8 mouse cellular contexts compared by ENCODE assay signal in the genomic region with DNA sequence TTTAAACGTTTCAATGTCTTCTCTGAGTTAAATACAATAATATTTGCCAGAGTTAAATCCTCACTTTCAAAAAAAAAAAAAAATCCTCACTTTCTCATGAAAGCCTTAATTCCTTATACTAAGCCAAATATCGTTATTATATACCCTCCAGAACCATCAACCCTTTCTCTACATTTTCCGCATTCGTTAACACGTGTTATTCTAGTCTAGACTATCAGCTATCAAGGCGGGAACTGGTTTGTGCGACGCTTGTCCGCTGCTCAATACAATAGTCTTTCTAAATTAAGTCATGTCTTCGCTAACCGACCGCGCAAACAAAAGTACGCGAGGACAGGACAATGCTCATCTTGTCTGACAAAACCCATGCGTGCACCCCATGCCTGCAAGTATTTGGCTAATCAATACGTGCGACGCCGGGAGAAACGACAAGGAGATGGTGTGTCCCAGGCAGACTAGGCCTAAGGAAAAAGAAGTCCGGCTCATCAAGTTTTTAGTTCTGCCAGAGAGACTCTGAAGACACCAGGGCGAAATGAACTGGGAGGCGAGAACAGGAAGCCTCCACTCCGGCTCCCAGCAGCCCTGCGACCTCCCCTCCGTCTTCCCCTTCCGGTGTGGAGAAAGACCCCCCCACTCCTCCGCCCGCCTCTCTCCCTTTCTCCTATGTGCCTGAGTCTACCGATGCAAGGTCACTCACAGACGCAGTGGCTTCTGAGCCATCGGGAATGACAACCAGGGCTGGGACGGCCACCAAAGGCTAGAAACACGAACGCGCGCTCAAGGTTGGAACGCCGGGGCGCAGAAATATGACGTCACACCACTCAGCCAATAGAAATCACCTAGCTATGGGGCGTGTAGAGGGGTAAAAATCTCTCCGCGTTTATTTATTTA. TPM values are rescaled to one million over a fixed set of nuclear protein-coding genes. Genes with fewer than 3 reads are reported as not detected.
DNase-seq lines count a peak whose midpoint lies in the region; ATAC-seq lines count a peak whose summit lies in the region.

A gene (minus strand): TSS at position 805 of the 888 bp plus-strand sequence.

- H3K9me3 ChIP-seq in hindbrain, embryonic 14.5 days (ENCODE audit: control insufficient read depth, low read length) = no peaks in the 10 kb centered on the region

- peak within 1 kb of the TSS; percentile 81 for H3K9ac ChIP-seq in hindbrain, embryonic 14.5 days

- peak within 1 kb of the TSS; percentile 56 for H3K4me3 ChIP-seq in hindbrain, embryonic 14.5 days (replicated peaks; ENCODE audit: low read length)

- H3K36me3 ChIP-seq in hindbrain, embryonic 14.5 days (replicated peaks; ENCODE audit: control insufficient read depth, insufficient read depth) = peaks cover 46% of the 10 kb centered on the region

- H3K27ac ChIP-seq in hindbrain, embryonic 14.5 days = peak within 1 kb of the TSS; percentile 97

- H3K4me1 ChIP-seq in hindbrain, embryonic 14.5 days (replicated peaks; ENCODE audit: control insufficient read depth, insufficient read depth, low read length) = peaks cover 10% of the 10 kb centered on the region

- WGBS in hindbrain, embryonic 14.5 days = under 1% methylated on average over 43 of the region's 45 CpGs

- peak within 1 kb of the TSS; percentile 88 for H3K4me2 ChIP-seq in hindbrain, embryonic 14.5 days (replicated peaks)

- peak; percentile 93 for DNase-seq in R1 (ENCODE audit: low read depth, low spot score)
- DNase-seq in cerebellum, postnatal 25 days = peak; percentile 91 to 94
- DNase-seq in frontal cortex, postnatal 25 days (ENCODE audit: low spot score in 2 of 2) = peak; percentile 78 to 82
- peak; percentile 97 for DNase-seq in hindbrain, embryonic 14.5 days (ENCODE audit: low spot score)
- peak; percentile 82 to 85 for DNase-seq in layer of hippocampus, postnatal 36 days
- DNase-seq in lung, postnatal 36 days = peak; percentile 93
- peak; percentile 95 for DNase-seq in retina, postnatal 1 day
- DNase-seq in urinary bladder, adult 18-20 months (ENCODE audit: low spot score in 2 of 2) = peak; percentile 72

- H3K27me3 ChIP-seq in hindbrain, embryonic 14.5 days (ENCODE audit: control insufficient read depth, insufficient read depth, low read length) = no peaks in the 10 kb centered on the region

- peak; percentile 90 for ATAC-seq in hindbrain, embryonic 14.5 days (ENCODE audit: low FRiP score)

RNA-seq across cellular contexts. Expression of the gene that starts here (rescaled TPM):
- polyA plus RNA-seq in hindbrain, embryonic 14.5 days (2014; fragmentation: Nextera tagmentation; extraction: Ambion mirVana) = 29.7 and 36.6 TPM in 2 replicates
- total RNA-seq in layer of hippocampus, postnatal 36 days (2021) = 10 to 100 TPM; 18.1 to 19.2 TPM

Comparison
In these comparisons a context has a peak if more than half of its experiments do, and no peak if none do; other contexts are left out.
1. Peak in every context shown above with its lines: DNase-seq, ATAC-seq, H3K4me3 ChIP-seq and H3K27ac ChIP-seq.